Mouse (Mus musculus): Measurements from ENCODE around the gene Gpr132. TPM values are rescaled to one million over a fixed set of nuclear protein-coding genes. Genes with fewer than 3 reads are reported as not detected.

Gpr132 gene
- total RNA-seq (2021) = 1 to 10 TPM; 1.1 to 1.2 TPM
- long read RNA-seq, experiment 1 = 0 reads
- long read RNA-seq, experiment 2, partial matches to known transcripts = 0 of 1 reads
- long read RNA-seq, experiment 2, other reads (novel, unspliced or antisense) = 0 of 1 reads

DNA sequence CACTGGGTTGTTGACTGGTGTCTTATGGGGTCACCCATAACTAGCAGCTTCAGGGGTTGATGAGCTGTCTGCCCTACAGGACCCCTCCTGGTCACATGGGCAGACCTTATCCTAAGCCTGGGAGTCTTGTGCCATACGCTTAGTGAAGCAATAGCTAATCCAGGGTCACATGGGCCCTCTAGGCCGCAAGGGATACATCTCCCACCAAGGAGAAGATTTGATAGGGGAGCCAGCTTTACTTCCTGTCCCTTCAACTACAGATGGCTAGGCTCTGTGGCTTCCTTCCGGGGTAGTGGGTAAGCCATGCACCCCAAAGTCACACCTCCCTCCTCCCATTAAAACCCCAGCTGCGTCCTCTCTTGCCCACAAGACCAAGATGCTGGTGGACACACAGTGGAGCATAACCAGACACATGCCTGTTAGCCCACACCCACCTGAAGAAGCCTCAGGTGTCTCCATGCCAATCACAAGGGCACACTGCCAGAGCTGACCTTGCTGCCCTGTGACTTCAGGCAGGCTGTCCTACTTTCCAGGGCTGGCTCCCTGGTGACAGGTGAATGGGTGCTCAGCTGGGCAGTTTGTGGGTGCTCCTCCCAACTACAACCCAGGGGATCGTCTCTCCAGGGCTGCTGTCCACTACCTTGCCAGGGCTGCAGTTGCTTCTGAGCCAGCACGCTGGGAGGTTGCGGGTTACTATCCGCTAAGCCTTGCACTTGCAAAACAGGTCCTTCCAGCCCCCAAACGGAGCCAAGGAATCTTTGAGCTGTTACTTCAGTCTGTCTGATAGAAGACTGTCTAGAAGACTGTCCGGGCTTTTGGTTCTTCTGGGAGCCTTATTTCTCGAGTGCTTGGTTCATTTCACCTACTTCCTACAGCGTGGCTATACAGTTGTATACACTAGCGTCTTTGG lies at the start of gene Gpr132:
Gpr132 (minus strand) TSS at position 51 of the 910 bp plus-strand sequence.
- no peak for DNase-seq

GRCm38 (mm10) chr12:112917486-112917885 lies 49.5 kb upstream of the Gpr132 start:
- no peak for DNase-seq

GRCm38 (mm10) chr12:112916698-112917400 lies 48.8 kb upstream of the Gpr132 start:
- DNase-seq = no peak

DNA sequence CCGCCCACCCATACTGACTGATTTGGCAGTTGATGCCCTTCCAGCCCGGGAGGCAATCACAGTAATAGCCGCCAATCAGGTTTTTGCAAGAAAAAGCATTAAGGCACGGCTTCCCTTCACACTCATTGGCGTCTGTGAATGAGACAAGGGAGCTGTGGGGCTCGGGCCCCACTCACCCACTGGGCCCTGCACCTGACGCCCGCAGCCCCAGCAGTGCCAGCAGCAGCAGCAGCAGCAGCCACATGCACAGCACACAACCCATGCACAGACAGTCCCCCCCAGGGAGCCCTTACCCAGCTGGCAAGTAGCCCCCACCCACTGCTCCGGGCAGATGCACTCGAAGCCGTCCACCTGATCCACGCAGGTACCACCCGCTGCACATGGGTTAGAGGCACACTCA lies 47.6 kb upstream of the Gpr132 start:
- DNase-seq = no peak

GRCm38 (mm10) chr12:112914527-112914926 lies 46.5 kb upstream of the Gpr132 start:
- peak; percentile 43 for DNase-seq

GRCm38 (mm10) chr12:112912951-112913745 lies 45.1 kb upstream of the Gpr132 start:
- no peak for DNase-seq

- no peak for DNase-seq
Measured at GRCm38 (mm10) chr12:112911701-112912100, 43.7 kb upstream of the Gpr132 start.

GRCm38 (mm10) chr12:112908991-112909390 lies 41.0 kb upstream of the Gpr132 start:
- DNase-seq = no peak

DNA sequence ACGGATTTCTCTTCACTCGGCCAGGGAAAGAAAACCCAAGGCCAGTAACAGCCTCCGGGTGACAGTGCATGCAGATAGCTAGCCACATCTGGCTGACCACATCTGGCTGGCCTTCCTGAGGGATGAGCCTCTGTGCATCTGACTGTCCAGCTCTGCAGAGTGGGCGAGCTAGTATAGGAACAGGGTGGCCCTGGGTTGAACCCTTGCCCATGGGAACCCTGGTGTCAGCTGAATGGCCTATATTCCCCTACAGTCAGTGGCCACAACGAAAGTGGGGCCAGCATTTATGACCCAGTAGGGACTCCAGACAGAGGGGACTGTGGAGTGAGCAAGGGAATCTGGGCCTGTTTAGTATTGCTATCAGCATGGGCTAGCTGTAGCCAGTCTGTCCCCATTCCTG lies 37.0 kb upstream of the Gpr132 start:
- no peak for DNase-seq

DNA sequence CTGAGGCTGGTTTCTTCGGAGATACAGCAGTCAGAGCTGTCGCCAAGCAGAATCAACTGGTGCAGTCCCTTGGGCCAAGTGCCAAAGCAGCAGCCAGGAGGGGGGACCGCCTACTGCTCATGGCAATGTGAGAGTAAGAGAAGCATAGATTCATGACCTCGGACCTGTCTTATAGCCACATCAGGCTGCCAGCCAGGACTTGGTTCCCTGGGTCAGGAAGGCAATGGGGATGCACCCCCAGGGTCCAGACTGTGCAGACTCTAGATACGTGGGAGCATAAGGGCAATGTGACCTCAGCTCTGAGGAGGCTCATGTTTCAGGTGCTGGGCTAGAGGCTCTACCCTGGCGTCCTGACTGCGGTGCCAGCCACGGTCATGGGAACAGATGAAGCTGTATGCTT lies 35.9 kb upstream of the Gpr132 start:
- peak; percentile 34 for DNase-seq

DNA sequence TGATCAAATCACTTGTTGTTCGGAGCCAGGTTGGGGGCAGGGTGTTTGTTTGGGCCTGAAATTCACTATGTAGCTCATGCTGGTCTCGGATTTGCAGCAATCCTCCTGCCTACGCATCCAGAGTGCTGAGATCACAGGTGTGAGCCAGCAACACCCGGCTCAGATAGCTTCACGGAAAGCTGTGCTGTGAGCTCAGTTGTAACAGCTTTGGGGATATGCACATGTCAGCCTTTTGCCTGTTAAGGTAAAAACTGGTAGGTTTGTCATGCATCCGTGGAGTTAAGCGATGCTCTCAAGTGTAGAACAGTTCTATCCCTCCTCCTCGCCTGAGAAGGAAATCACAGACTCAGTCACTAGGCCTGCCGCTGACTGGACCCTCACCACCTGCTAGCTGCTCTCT lies 32.6 kb upstream of the Gpr132 start:
- DNase-seq = no peak

DNA sequence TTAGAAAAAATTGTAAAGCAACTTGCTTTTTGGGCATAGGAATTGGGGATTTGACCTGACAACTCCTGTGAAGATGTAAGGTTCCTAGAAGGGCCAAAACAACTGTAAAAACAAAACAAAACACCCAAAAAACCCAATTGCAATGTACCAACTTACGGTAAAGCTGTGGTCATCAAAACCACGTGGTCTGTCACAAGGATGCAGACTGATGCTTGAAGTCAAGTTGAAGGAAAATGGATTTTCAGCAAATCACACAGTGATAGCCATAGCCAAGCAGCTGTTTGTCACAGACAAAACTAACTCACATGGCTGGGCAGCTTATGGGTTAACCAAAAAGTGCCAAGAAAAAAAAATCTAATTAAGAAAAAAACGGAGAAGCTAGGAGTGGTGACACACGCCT lies 30.9 kb upstream of the Gpr132 start:
- DNase-seq = no peak

DNA sequence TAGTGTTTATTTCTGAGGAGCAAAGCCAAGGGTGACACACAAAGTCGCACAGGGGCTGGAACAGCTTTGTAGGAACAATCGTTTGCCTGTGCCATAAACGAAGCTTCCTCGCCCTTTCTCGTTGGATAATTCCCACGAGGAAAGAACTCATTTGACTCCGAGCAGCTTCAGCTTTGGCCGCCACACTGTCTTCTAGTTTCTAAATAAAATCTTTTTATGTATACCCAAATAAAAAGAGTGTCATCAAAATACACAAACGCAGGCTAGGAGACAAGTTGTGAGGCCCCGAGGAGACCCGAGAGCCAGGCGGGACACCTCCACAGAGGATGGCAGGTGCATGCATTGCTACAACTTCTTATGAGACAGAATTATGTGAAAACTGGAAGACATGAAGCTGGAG lies 30.3 kb upstream of the Gpr132 start:
- no peak for DNase-seq

- peak; percentile 57 for DNase-seq
Measured at GRCm38 (mm10) chr12:112897522-112898212, 29.6 kb upstream of the Gpr132 start.

GRCm38 (mm10) chr12:112894969-112895368 lies 26.9 kb upstream of the Gpr132 start:
- no peak for DNase-seq

GRCm38 (mm10) chr12:112894303-112894884 lies 26.4 kb upstream of the Gpr132 start:
- no peak for DNase-seq

GRCm38 (mm10) chr12:112885465-112885864 lies 17.4 kb upstream of the Gpr132 start:
- DNase-seq = no peak

DNA sequence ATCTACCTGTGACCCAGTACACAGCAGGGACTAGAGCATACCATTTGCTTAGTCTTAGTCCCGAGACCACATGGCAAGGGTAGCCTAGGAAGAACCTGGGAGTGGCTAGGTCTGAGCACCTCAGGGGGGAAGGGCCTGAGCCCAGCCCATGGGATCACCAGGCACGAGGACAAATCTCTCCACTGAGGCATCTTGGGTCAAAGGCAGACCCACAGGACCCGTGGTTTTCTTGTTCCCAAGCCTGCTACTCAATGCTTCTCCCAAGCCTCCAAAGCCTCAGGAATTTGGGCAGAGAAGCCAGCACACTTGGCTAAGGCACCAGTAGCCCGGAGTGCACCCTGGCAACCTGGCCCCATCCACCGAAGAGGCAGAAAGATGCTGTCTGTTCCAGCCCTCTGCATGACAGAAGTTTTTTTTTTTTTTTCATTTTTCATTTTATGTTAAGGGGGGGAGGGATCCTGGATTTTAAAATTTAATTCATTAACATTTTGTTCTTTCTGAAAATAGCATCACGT lies 13.3 kb upstream of the Gpr132 start:
- no peak for DNase-seq

GRCm38 (mm10) chr12:112880661-112881060 lies 12.6 kb upstream of the Gpr132 start:
- no peak for DNase-seq

GRCm38 (mm10) chr12:112879731-112880130 lies 11.7 kb upstream of the Gpr132 start:
- no peak for DNase-seq

DNA sequence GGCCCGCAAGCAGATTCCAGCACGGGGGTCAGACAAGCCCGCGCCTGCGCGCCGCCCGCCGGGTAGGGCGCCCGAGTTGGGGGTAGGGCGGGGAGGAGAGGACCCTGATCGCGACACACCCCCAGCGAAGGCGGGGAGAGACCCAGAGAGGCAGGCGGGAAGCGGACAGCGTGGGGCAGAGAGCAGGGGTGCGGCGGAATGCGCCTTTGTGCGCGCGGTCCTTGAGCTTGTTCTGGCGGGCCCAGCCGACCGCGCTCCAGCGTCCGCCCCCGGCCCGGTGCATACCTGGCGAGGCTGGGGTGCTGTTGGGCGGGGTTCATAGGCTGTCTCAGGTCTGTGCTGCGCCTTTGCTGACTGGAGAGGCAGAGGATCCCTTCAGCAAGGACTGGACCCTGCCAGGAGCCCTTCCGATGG lies 9.6 kb upstream of the Gpr132 start:
- DNase-seq = no peak
